Mouse (Mus musculus) thymus, postnatal 36 days (tissue): ENCODE measurements around the gene Sh2b3.
A peak's percentile ranks its signal among the peaks of the same experiment; 100 is the strongest.
"Not testable (repeated sequence)": the region's sequence is repeated elsewhere in the genome, so short reads cannot be mapped to it uniquely, and the experiment has no call there.

Experiments
- DNase-seq, 2 experiments: peaks; one replicate each; pipeline ENCODE4 v3.0.0; 2022; ENCODE audit warnings: mixed read lengths in 2 of 2

Gene Sh2b3

GRCm38 (mm10) chr5:121837441-121838340 lies at the start of gene Sh2b3:
Sh2b3 (minus strand) TSS chr5:121837646.
- peak; percentile 69 to 75 for DNase-seq

- no peak for DNase-seq
Observed at GRCm38 (mm10) chr5:121883356-121883755, 45.9 kb upstream of the Sh2b3 start.

GRCm38 (mm10) chr5:121879211-121879610 lies 41.8 kb upstream of the Sh2b3 start:
- peak; percentile 42 to 52 for DNase-seq

- DNase-seq, result no peak
Observed at GRCm38 (mm10) chr5:121878703-121879102, 41.3 kb upstream of the Sh2b3 start.

- no peak for DNase-seq
Observed at GRCm38 (mm10) chr5:121876901-121877300, 39.5 kb upstream of the Sh2b3 start.

GRCm38 (mm10) chr5:121875041-121875440 lies 37.6 kb upstream of the Sh2b3 start:
- DNase-seq, result no peak

GRCm38 (mm10) chr5:121872158-121872557 lies 34.7 kb upstream of the Sh2b3 start:
- peak; percentile 49 to 50 for DNase-seq

- DNase-seq, result no peak
Observed at GRCm38 (mm10) chr5:121871515-121872030, 34.1 kb upstream of the Sh2b3 start.

GRCm38 (mm10) chr5:121870832-121871231 lies 33.4 kb upstream of the Sh2b3 start:
- DNase-seq, result no peak

- no peak for DNase-seq
Observed at GRCm38 (mm10) chr5:121867963-121868362, 30.5 kb upstream of the Sh2b3 start.

- DNase-seq, result no peak
Observed at GRCm38 (mm10) chr5:121864330-121864729, 26.9 kb upstream of the Sh2b3 start.

GRCm38 (mm10) chr5:121861964-121862363 lies 24.5 kb upstream of the Sh2b3 start:
- no peak for DNase-seq

GRCm38 (mm10) chr5:121858427-121858826 lies 21.0 kb upstream of the Sh2b3 start:
- DNase-seq, result no peak

GRCm38 (mm10) chr5:121856740-121857139 lies 19.3 kb upstream of the Sh2b3 start:
- DNase-seq, result no peak

- no peak for DNase-seq
Observed at GRCm38 (mm10) chr5:121854768-121855167, 17.3 kb upstream of the Sh2b3 start.

GRCm38 (mm10) chr5:121853368-121854051 lies 16.1 kb upstream of the Sh2b3 start:
- no peak for DNase-seq

GRCm38 (mm10) chr5:121849478-121850349 lies 12.3 kb upstream of the Sh2b3 start:
- DNase-seq, result no peak

GRCm38 (mm10) chr5:121848743-121849142 lies 11.3 kb upstream of the Sh2b3 start, which contains the start of gene Pheta1:
Pheta1 (plus strand) TSS chr5:121848984.
- DNase-seq, result peak; percentile 91 to 94

GRCm38 (mm10) chr5:121848035-121848519 lies 10.6 kb upstream of the Sh2b3 start:
- peak; percentile 43 to 48 for DNase-seq

- not testable (repeated sequence) for DNase-seq
Observed at GRCm38 (mm10) chr5:121847269-121847668, 9.8 kb upstream of the Sh2b3 start.

GRCm38 (mm10) chr5:121846322-121846721 lies 8.9 kb upstream of the Sh2b3 start:
- DNase-seq, result no peak

GRCm38 (mm10) chr5:121845361-121845760 lies 7.9 kb upstream of the Sh2b3 start:
- no peak for DNase-seq
